Mouse (Mus musculus): ENCODE data around the gene Gm20532. TPM values are rescaled to one million over a fixed set of nuclear protein-coding genes. Genes with fewer than 3 reads are reported as not detected.

Gene Gm20532
- not detected for polyA plus RNA-seq (2015; fragmentation: Illumina TruSeq; extraction: RNeasy Lipid Tissue Mini Kit (QIAGEN cat#74804); ENCODE audit: insufficient read depth, low replicate concordance)

DNA sequence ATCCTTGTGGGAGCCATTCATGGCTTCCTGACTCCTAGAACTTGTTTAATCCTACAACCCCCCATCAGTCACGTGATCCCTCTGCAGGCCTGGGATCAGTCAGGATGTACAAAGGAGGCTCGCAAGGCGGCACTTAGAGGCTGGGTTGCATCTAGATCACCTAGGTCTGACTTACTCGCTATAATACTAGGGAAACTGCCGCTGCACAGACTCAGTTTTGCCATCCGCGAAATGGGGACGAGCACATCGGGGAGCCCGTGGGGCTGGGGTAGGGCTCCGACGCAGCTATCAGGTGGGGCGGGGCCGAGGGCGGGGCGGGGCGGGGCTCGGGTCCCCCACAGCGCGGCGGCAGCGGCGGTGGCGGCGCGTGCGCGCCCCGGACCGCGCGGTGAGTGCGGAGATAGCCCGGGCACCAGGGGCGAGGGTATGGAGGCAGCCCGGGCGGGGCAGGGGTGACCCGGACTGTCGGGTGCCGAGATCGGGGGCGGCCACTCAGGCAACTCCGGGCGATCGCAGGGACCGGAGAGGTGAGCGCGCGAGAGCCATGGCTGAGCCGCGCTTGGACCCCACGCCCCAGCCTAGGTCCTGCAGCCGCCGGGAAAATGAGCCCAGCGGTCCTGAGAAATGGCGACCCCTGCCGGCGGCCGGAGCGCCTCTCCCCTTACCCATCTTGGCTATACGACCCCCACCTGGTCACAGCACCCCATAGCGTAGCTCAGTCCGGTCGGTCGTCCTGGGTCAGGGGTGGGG lies at the start of gene Gm20532:
Gene Gm20532 (plus strand): TSS at position 346 of the 750 bp plus-strand sequence.

DNA sequence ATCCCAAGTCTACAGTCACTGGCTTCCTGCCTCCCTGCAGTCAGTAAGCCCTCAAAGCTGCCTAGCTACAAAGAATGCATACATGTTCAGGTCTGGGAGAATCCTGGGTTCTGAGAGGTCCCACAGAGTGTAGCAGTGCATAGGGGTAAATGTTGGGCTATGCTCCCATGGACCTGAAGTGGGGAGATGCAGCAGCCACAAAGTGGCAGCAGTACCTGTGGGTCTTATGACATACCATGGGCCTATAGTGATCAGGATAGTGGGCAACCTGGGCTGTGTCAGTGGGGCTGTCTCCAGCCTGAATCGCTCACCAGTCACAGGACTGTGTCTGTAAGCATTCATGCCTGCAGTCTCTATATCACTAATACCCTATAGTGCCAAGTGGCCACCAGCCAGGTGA lies 6.7 kb upstream of the Gm20532 start, which contains the start of gene Egfl7:
Gene Egfl7 (plus strand): TSS at position 301 of the 400 bp plus-strand sequence.

DNA sequence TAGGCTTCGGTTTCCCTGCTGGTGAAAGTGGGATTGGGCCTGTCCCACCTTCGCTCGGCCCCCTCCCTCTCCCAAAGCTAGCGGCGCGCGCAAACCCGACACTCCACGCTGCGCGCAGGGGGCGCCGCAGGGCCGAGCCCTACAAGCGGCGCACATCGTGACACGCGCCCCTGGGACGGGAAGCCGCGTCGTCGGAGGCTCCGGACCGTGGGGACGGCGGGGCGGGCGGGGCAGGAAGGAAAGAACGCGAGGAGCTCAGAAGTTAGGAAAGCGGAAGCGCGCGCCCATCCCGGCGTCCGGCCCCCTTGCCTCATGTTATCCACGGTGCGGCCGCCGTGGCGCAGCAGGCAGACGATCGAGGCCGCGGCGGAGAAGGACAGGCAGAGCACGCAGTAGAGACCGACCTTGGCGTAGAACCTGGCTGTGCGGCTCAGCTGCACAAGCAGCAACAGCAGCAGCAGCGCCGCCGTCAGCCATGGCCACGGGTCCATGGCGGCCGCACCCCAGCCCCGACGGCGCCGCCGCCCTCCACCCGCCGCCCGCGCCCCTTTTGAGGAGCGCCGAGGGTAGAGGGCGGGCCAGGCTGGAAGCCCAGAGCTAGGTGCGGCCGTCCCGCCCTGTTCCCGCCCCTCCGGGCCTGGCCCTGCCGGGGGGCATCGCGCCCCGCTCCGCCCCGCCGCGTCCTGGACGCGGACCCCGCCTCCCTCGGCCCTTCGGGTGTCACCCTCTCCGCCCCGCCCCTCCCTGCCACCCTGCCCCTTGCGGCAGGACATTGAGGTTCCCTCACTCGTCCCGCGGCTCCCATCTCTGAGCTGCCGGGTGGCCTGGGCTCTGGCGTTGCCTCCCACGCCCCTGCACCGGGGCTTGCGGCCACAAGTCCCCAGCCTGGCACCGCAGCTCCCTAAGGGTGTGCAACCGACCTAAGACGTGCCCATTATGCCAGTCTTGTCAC lies 17.6 kb downstream of the Gm20532 start, which contains the start of gene Agpat2:
Gene Agpat2 (minus strand): TSS at position 698 of the 952 bp plus-strand sequence.

DNA sequence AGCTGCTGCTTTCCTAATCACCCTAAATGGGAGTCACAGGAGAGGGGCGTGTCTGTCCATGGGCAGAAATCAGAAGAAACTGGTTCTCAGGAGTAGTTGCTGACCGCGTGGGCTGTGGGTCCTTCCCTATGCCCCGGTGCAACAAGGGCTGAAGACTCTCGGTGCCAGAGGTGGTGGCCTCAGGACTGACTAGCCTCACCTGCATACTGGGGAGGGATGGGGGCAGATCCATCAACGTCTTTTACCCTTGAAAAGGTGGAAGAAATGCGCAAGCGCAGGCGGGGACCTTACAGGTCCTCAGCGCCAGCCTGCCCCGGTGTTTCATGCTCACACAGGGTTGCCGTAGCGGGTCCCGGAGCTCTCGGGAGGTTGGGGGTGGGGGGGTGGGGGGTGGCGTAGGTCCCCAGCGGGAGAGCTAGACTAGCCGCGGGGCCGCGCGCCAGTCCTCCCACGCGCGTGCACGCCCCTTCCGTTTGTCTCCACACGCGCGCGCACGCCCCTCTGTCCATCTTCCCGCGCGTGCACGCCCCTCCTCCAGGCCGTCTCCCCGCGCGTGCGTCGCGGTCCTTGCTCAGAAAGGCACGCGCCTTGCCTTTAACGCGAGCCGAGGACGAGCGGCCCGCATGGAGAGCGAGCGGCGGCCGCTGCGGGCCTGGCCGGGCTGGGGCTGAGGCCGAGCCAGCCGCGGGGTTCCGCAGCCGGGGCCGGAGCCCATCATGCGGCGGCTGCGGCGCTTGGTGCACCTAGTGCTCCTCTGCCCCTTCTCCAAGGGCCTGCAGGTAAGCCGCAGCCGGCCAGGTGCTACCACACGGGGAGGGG lies 41.7 kb downstream of the Gm20532 start, which contains the start of gene Fam69b:
Gene Fam69b (plus strand): TSS at position 537 of the 819 bp plus-strand sequence.

DNA sequence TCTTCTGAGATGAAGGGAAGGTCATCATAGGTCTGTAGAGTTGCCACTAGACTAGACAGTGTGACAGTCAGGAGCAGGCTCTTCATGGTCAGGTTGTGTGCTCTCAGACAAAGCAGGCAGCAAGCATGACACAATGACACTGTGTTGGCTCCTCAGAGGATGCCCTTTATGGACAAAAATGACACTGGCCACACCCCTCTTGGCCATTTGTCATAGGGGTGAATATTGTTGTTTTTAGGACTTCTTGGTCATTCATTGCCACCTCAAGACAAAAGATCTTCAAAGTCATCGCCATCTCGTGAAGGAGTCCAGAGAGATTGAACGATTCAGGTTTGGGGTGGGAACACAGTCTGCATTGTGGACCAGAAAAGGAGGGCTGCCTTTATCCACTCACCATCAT lies 84.7 kb downstream of the Gm20532 start, which contains the start of gene Lcn4:
Gene Lcn4 (minus strand): TSS at position 101 of the 400 bp plus-strand sequence.

Other genes starting within 250 kb of the Gm20532 start
- 8.4 TPM for gene Dnlz, start 234.5 kb upstream of the Gm20532 start, polyA plus RNA-seq (2015; fragmentation: Illumina TruSeq; extraction: RNeasy Lipid Tissue Mini Kit (QIAGEN cat#74804); ENCODE audit: insufficient read depth, low replicate concordance)
- gene Card9, start 225.7 kb upstream of the Gm20532 start, polyA plus RNA-seq (2015; fragmentation: Illumina TruSeq; extraction: RNeasy Lipid Tissue Mini Kit (QIAGEN cat#74804); ENCODE audit: insufficient read depth, low replicate concordance), result 2.3 TPM
- gene Snapc4, start 206.0 kb upstream of the Gm20532 start, polyA plus RNA-seq (2015; fragmentation: Illumina TruSeq; extraction: RNeasy Lipid Tissue Mini Kit (QIAGEN cat#74804); ENCODE audit: insufficient read depth, low replicate concordance), result 54.0 TPM
- 103 TPM for gene Entr1, start 197.3 kb upstream of the Gm20532 start, polyA plus RNA-seq (2015; fragmentation: Illumina TruSeq; extraction: RNeasy Lipid Tissue Mini Kit (QIAGEN cat#74804); ENCODE audit: insufficient read depth, low replicate concordance)
- gene Pmpca, start 197.3 kb upstream of the Gm20532 start, polyA plus RNA-seq (2015; fragmentation: Illumina TruSeq; extraction: RNeasy Lipid Tissue Mini Kit (QIAGEN cat#74804); ENCODE audit: insufficient read depth, low replicate concordance), result 70.0 TPM
- 18.7 TPM for gene Inpp5e, start 177.4 kb upstream of the Gm20532 start, polyA plus RNA-seq (2015; fragmentation: Illumina TruSeq; extraction: RNeasy Lipid Tissue Mini Kit (QIAGEN cat#74804); ENCODE audit: insufficient read depth, low replicate concordance)
- 67.4 TPM for gene Sec16a, start 141.4 kb upstream of the Gm20532 start, polyA plus RNA-seq (2015; fragmentation: Illumina TruSeq; extraction: RNeasy Lipid Tissue Mini Kit (QIAGEN cat#74804); ENCODE audit: insufficient read depth, low replicate concordance)
- 6.8 TPM for gene Notch1, start 70.0 kb upstream of the Gm20532 start, polyA plus RNA-seq (2015; fragmentation: Illumina TruSeq; extraction: RNeasy Lipid Tissue Mini Kit (QIAGEN cat#74804); ENCODE audit: insufficient read depth, low replicate concordance)
- gene Egfl7, start 6.6 kb upstream of the Gm20532 start, polyA plus RNA-seq (2015; fragmentation: Illumina TruSeq; extraction: RNeasy Lipid Tissue Mini Kit (QIAGEN cat#74804); ENCODE audit: insufficient read depth, low replicate concordance), result 84.4 TPM
- gene Agpat2, start 17.8 kb downstream of the Gm20532 start, polyA plus RNA-seq (2015; fragmentation: Illumina TruSeq; extraction: RNeasy Lipid Tissue Mini Kit (QIAGEN cat#74804); ENCODE audit: insufficient read depth, low replicate concordance), result 8.3 TPM
- gene Fam69b, start 41.8 kb downstream of the Gm20532 start, polyA plus RNA-seq (2015; fragmentation: Illumina TruSeq; extraction: RNeasy Lipid Tissue Mini Kit (QIAGEN cat#74804); ENCODE audit: insufficient read depth, low replicate concordance), result 0.64 TPM
- gene Lcn4, start 84.6 kb downstream of the Gm20532 start, polyA plus RNA-seq (2015; fragmentation: Illumina TruSeq; extraction: RNeasy Lipid Tissue Mini Kit (QIAGEN cat#74804); ENCODE audit: insufficient read depth, low replicate concordance), result 7.0 TPM

All from spleen, adult 10 weeks (tissue).